Mouse (Mus musculus): Measurements from ENCODE around the gene Atp2a1.

DNA sequence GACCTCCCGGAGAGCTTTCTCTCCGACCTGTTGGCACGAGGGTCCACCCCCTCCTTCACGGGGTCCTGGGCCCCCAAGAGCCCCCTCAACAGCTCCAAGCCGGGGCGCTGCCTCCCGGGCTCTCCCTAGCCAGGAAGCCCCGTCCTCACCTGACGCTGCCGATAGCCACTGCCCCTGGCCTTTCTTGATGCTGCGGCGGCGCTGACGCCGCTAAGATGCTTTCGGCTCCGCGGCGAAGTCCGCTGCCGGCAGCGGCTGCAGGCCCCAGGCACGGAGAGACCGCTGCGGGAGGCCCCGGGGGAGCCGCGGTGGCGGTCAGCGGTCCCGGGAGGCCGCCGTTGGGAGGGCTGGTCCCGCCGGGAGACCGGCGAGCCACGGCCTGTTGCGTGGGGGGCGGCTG, 39.8 kb upstream of the Atp2a1 start:
- TF ChIP-seq ZC3H11A (IDR thresholded peaks at IDR 0.05; ENCODE audit: borderline replicate concordance, low read depth, low read length) (no peak), HCFC1 (IDR thresholded peaks at IDR 0.05; ENCODE audit: borderline replicate concordance, insufficient read depth, low read length) (no peak), MAFK (IDR thresholded peaks at IDR 0.05; ENCODE audit: insufficient read depth, low read depth, low read length) (no peak), CHD2 (IDR thresholded peaks at IDR 0.05; ENCODE audit: low read depth, low read length) (no peak), ZNF384 (IDR thresholded peaks at IDR 0.05; ENCODE audit: low read depth, low read length) (no peak)
